Mouse (Mus musculus) layer of hippocampus, adult 8-10 months (tissue): ENCODE results near the gene Rab6b. TPM values are rescaled to one million over a fixed set of nuclear protein-coding genes. Genes with fewer than 3 reads are reported as not detected.
"Not testable (repeated sequence)": the region's sequence is repeated elsewhere in the genome, so short reads cannot be mapped to it uniquely, and the experiment has no call there.

Experiments
- DNase-seq, 2 experiments: peaks; one replicate each; pipeline ENCODE4 v3.0.0; 2022; ENCODE audit warnings: low spot score in 2 of 2
- total RNA-seq, 4 experiments: library from RNA; stranded (reverse); gene quantifications; 2 replicates each; pipeline ENCODE4 v1.2.4; 2022

Rab6b gene
- total RNA-seq, 4 experiments from 2014 or later = 390 to 451 (median 427) TPM

DNA sequence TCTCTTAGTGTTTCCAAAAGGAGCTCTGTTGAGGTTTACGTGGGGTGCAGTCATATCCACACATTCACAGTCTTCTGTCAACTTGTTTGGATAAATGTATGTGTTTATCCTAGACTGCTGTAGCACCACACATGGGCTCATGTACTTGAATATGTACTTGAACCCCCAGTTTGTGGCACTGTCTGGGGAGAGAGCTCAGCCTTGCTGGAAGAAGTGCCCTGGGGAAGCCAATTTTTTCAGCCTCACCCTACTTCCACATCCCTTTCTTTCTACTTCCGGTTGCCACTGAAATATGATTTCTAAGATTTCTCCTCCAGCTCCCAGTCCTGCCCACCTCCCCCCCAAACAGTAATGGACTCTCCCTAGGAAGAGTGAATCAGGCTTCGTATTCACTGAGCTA is 17.9 kb upstream of the Rab6b start:
- no peak for DNase-seq

DNA sequence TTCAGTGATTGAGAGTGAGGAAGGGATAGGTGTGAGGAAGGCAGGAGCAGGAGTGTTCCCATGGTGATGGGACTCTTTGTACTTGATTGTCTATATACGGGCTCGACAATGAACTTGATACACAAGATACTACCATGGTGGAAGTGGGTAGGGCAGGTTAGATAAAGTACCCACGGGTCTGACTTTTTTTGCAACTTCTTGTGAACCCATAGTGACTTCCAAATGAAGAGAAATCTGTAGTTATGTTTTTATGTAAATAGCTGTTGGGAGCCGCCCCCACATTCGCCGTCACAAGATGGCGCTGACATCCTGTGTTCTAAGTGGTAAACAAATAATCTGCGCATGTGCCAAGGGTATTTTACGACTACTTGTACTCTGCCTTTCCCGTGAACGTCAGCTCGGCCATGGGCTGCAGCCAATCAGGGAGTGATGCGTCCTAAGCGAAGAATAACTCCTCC is 3.2 kb upstream of the Rab6b start:
- DNase-seq = not testable (repeated sequence)

- no peak for DNase-seq
Measured at GRCm38 (mm10) chr9:103108943-103109670, 2.5 kb upstream of the Rab6b start.

DNA sequence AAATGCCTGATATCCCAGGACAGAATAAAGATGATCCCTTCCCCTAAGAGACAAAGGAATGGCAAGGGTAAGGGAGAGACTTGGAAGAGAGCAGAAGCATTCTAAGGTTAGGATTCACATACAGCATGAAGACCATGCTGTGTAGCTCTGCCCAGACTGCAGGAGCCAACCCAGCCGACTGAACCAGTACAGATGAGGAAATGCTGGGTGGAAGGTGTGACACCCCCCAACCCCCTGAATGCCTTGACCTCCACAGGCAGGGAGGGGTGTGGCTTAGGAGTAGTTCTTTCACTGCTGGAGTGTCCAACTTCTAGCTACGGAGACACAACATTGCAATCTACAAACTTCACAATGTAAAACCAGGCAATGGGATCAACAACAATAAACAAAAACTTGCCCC is 1.7 kb upstream of the Rab6b start:
- no peak for DNase-seq

DNA sequence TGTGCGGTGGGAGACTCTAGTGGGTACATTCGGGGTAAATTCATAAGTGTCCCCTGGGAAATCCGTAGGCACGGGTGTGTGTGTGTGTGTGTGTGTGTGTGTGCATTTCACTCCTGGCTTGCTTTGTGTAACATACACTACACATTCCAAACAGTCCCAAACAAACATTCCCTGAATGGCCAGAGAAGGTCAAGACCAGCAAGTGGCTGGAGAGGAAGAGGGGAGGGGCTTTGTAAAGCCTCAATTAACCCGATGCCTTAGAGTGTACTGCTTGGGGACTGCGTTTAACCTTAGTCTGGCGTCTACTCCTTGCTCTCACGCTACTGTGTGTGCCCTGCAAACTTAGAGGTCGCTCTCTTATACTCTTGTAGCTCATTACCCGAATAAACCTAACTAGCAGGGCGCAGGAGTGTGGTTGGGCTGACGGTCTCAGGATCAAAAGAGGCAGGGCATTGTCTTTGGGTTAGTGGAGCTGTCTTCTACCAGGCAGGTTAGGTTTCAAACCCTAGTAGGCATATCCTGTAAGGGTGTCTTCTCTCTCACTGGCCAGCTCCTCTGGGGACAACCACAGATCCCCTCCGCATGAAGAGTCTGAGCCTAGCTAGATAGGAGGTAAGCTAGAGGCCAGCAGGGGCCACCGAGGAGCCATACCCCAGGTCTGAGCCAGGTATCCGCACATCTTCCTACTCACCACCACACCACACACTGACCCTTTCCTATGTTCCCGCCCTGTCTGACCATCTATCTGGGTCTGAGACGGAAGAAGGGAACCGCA is 673 bp upstream of the Rab6b start:
- DNase-seq = peak in 1 of 2 experiments; percentile 1

DNA sequence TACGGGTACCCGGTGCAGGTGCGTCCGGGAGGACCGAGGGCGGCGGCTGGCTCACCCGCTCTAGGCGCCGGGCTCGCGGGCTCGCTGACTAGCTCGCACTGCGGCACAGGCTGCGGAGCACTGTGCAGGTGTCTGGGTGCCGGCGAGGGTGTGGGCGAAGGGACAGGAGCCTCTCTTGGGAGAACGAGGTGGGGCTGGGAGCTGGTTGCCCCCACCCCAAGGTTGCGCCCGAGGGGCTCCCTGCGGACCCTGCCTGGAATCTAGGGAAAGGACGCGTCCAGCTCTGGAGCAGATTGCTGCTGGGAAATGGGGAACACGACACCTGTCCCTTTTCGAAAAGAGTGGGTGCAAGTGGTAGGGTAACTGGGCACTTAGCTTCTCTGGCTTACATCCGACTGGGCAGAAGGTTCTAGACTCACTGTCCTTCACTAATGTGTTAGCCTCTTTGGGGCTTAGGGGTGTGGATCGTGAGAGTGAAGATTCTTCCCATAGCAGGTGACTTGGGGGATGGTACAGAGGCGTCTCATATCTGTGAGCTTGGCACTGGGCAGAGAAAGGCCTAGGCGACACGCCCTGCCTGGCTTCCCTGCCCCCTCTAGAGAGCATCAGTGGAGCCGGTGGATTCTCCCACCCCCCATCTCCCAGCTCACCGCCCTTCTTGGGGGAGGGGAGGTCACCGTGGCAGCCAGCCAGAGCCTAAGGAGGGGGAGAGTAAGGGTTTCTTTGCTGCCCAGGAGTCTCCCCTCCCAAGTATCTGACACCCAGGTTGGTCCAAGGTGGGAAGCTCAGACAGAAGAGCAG is 1.1 kb downstream of the Rab6b start:
- peak in 1 of 2 experiments; percentile 33 for DNase-seq

DNA sequence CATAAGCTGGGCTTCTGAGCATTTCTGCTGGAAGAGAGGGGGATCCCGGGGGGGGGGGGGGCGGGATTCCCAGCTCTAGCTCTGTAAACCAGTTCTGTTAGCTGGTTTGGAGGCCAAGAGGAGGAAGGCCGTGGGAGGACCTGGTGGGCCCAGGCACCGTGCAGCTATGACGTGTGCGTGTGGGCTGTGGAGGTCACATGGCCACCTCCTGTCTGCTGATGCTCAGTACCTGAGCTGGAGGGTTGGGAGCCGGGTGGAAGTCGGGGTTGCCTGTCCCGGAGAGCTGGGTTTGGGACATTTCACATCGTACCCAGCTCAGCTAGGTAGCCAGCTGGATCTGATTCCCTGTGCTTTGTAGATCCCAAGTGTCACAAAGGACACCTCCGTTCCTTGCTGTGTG is 1.8 kb downstream of the Rab6b start:
- peak in 1 of 2 experiments; percentile 31 for DNase-seq

DNA sequence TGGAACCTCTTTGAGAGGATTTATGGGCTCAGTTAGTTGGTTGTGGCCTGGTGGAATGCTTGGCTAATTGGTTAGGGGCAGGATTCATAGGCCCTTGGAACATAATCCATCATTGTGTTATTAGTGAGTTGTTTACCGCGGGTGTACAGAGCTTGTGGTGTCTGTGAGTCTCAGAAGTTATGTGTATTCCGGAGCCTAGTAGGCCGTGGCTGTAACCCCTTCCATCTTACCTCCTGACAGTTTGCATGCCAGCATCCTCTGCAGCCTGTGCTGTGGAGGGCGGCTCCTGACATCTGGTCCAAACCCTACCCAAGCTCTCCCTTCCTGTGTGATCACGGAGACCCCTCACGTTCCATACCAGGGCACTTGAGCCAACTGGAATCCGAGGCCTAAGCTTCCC is 2.7 kb downstream of the Rab6b start:
- DNase-seq = peak in 1 of 2 experiments; percentile 9

- DNase-seq = no peak
Measured at GRCm38 (mm10) chr9:103114901-103115300, 3.3 kb downstream of the Rab6b start.

GRCm38 (mm10) chr9:103116941-103117340 is 5.4 kb downstream of the Rab6b start:
- DNase-seq = no peak

GRCm38 (mm10) chr9:103117495-103117894 is 5.9 kb downstream of the Rab6b start:
- DNase-seq = no peak

- no peak for DNase-seq
Measured at GRCm38 (mm10) chr9:103117951-103118350, 6.4 kb downstream of the Rab6b start.

DNA sequence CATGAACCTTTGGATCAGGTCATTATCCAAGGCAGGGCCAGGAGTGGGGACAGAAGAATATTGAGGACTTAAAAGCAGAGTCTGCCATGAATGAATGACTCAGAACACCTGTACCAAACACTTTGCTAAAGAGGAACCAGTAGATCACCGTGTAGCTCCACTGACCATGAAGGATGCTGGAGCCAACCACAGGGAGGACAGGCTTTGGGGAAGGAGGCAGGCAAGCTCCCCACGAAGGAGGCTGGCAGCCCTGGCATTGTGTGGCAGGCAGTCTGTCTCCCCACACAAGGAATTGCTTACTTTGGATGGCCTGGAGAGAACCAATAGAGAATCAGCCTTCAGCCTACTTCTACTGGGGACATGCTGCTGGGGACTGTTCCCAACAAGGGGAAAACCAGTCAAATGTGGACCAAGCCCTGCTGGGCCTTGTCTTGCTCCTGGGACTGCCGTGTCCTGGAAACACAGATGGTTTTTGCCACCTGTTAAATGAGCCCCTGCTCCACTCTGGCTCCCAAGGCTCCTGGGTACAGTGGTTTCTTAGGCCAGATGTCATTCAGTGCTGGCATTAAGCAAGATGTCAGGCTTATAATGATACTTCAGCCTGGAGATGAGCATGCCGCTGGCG is 7.2 kb downstream of the Rab6b start:
- DNase-seq = no peak

GRCm38 (mm10) chr9:103119781-103120180 is 8.2 kb downstream of the Rab6b start:
- DNase-seq = no peak

GRCm38 (mm10) chr9:103120231-103120630 is 8.6 kb downstream of the Rab6b start:
- DNase-seq = no peak

DNA sequence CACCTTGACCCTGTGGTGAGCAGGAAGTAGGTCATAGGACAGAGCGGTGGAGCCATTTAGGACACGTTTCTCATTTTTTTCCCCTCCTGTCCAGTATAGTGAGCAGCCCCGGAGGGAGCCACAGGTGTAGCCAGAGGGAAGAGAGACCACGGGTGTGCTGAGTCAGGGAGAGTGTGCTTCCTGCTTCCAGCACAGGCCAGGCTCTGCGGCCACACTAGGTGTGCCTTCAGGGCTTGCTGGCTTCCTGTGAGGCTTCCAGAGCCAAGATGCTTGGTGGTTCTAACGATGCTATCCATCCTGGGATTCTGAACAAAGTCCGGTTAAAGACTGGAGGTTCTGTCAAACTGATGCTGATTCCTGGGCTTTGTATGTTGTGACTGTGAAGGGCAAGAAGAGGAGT is 10.0 kb downstream of the Rab6b start:
- no peak for DNase-seq

DNA sequence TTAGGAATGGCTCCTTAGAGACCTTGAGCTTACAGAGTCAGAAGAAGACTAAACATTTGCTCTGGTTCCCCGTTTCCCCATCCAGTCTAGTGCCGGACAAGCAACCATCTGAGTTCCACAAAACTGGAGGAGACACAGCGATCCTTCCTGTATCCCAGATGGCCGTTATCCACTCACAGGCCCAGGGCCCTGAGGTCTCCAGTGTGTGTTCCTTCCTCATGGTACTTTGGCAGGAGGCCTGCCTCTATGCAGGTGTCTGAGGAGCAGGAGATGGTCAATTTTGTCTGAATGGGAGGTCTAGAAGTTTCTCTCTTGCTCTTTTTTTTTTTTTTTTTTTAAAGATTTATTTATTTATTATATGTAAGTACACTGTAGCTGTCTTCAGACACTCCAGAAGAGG is 13.2 kb downstream of the Rab6b start:
- no peak for DNase-seq

DNA sequence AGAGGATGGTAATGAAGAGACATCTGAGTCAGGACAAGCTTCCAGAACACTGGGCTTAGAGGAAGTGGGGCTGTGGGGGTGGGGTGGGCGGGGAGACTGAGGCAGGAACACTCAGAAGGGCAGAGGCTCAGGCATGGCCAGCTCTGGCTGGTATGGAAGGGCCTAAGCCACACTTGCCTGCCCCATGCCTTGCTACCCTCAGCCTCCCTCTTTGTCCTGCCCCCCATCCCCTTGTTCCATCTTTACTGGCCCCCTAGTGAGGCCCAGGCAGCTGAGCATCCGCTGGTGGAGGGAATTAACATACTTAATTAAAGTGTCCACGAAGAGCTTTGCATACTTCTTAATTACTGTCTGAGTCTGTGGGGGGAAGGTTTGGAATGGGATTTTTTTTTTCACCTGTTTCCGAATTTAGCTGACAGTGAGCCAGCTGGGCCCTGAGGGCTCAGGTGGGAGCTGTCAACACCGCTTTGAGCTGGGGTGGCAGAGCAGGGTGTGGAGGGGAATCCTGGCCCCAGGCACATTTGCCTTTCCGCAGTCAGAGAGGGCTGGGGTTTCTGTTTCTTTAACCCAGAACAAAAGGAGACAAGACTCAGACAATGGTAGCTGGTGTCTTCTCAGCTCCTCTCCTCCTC is 22.0 kb downstream of the Rab6b start:
- DNase-seq = no peak

GRCm38 (mm10) chr9:103134450-103135030 is 23.0 kb downstream of the Rab6b start:
- DNase-seq = no peak

GRCm38 (mm10) chr9:103139481-103139880 is 27.9 kb downstream of the Rab6b start:
- DNase-seq = no peak

- DNase-seq = no peak
Measured at GRCm38 (mm10) chr9:103140384-103140783, 28.8 kb downstream of the Rab6b start.
